Mouse (Mus musculus) intestine, embryonic 16.5 days (tissue): ENCODE measurements around the gene Zfp618. TPM values are rescaled to one million over a fixed set of nuclear protein-coding genes. Genes with fewer than 3 reads are reported as not detected.

Experiments used
- ATAC-seq: fragments of 200-750 bp; cut with Nextera tagmentation; 2 replicates; pipeline ENCODE4 v1.8.0; 2017; ENCODE audit warnings: moderate TSS enrichment, moderate library complexity
- H3K27ac ChIP-seq: fragments of 300-500 bp; sonication (generic); 2 replicates; pipeline ENCODE4 v1.5.1; 2014; ENCODE audit warnings: mild to moderate bottlenecking, low read length
- H3K27me3 ChIP-seq: fragments of 300-500 bp; sonication (generic); replicated peaks from 2 replicates; pipeline ENCODE4 v1.6.1; 2014; ENCODE audit warnings: low read length, control low read depth, mixed read lengths; ENCODE audit not compliant: control insufficient read depth, insufficient read depth
- H3K36me3 ChIP-seq: fragments of 300-500 bp; sonication (generic); 2 replicates; pipeline ENCODE4 v1.6.1; 2014; ENCODE audit warnings: low read length, control low read depth; ENCODE audit not compliant: control insufficient read depth, insufficient read depth
- H3K4me1 ChIP-seq: fragments of 300-500 bp; sonication (generic); 2 replicates; pipeline ENCODE4 v1.6.1; 2014; ENCODE audit warnings: low read length, control low read depth, mixed read lengths; ENCODE audit not compliant: control insufficient read depth, insufficient read depth
- H3K4me2 ChIP-seq: fragments of 300-500 bp; sonication (generic); 2 replicates; pipeline ENCODE4 v1.6.1; 2014; ENCODE audit warnings: low read depth, low read length, control low read depth
- H3K4me3 ChIP-seq: fragments of 300-500 bp; sonication (generic); 2 replicates; pipeline ENCODE4 v1.5.1; 2014; ENCODE audit warnings: mild to moderate bottlenecking, low read length
- H3K9ac ChIP-seq: fragments of 300-500 bp; sonication (generic); 2 replicates; pipeline ENCODE4 v1.6.1; 2014; ENCODE audit warnings: low read depth, low read length
- H3K9me3 ChIP-seq: fragments of 300-500 bp; sonication (generic); 2 replicates; pipeline ENCODE4 v1.6.1; 2016; ENCODE audit warnings: low read length, control low read depth; ENCODE audit not compliant: control insufficient read depth
- WGBS: fragments of 180-500 bp; shearing (Covaris S2); extraction: QIAGEN DNeasy Blood & Tissue Kit; methylation state at CpG from one replicate; pipeline ENCODE4 v1.1.7; 2014; 5-methylcytosine and 5-hydroxymethylcytosine counted together
- polyA plus RNA-seq: library from polyadenylated mRNA; unstranded; fragments of >200 nt; fragmentation: Nextera tagmentation; extraction: Ambion mirVana; gene quantifications from 2 replicates; pipeline ENCODE4 v1.2.1, GENCODE M21; 2015

The Zfp618 gene
- polyA plus RNA-seq, 1 experiment from 2014 or later: 15.0 TPM

DNA sequence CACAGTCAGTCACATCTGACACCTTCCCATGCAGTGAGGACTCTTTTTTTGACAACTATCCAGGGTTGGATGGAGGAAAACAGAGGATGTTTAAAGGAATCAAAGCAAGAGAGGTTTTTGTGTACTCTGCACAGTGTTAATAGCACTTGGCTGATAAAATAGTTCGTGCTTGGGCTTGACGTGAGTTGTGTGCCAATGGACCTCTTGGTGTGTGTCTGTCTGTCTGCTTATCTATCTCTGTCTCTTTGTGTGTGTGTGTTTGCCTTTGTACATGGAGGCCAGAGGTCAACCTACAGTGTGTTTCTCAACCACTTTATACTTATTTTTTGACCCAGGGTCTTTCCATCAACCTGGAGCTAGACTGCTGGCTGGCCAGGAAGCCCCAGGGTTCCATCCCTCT, 27.8 kb downstream of the Zfp618 start:
- ATAC-seq: peak; percentile 36; the same call in 1 of the 2 replicates
- Histone ChIP-seq H3K36me3 (no peaks in the 10 kb centered on the region; the same call in 1 of the 2 replicates), H3K4me3 (no peak overlapping the region), H3K27ac (no peak overlapping the region), H3K9me3 (peaks cover 5% of the 10 kb centered on the region; the same call in 1 of the 2 replicates), H3K9ac (no peak overlapping the region), H3K27me3 (no peaks in the 10 kb centered on the region), H3K4me2 (no peak overlapping the region), H3K4me1 (peaks cover 14% of the 10 kb centered on the region)
- 50% methylated on average over 2 of the region's 2 CpGs for WGBS

DNA sequence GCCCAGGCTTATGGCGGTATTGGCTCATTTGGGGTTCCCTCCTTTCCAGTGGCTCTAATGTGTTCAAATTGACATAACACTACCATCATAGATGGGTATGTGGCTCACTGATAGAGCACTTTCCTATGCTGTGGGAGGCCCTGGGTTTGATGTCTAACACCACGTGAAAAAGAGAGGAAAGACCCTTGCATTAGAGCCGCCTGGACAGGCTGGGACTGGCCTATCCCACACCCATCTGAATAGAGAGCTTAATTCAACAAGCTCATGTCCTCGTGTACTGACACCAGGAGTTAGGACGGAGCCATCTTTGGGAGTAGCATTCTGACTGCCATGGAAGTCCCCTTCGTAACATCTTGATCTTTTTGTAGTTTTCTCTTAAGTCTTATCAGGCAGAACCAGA, 32.2 kb downstream of the Zfp618 start:
- Histone ChIP-seq H3K4me2 (no peak overlapping the region), H3K4me3 (no peak overlapping the region), H3K9me3 (peaks cover 5% of the 10 kb centered on the region; the same call in 1 of the 2 replicates), H3K36me3 (no peaks in the 10 kb centered on the region; the same call in 1 of the 2 replicates), H3K9ac (no peak overlapping the region), H3K4me1 (peaks cover 39% of the 10 kb centered on the region), H3K27ac (peak overlapping the region; percentile 90), H3K27me3 (no peaks in the 10 kb centered on the region)
- ATAC-seq: no peak
- 90% methylated on average over 6 of the region's 6 CpGs for WGBS

DNA sequence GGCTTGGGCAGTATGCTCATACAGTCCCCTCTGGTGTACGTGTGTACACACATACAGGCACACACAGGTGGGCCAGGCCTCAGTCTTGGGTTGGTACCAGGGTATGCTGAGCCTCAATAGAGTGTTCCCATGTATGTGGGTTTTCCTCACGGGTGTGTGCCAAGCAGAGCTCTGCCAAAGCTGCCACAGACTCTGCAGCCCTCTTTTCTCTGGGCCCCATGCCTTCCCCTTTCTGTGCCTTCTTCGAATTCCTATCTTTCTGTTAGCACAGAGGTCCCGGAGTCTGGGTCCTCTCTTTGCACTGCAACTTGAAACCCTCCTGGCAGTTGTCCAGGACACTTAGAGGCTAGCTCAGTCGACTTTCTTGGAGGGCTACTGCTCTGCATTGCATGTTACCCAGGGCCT, 33.1 kb downstream of the Zfp618 start:
- Histone ChIP-seq H3K4me1 (peaks cover 35% of the 10 kb centered on the region), H3K27me3 (no peaks in the 10 kb centered on the region), H3K36me3 (no peaks in the 10 kb centered on the region; the same call in 1 of the 2 replicates), H3K27ac (peak overlapping the region; percentile 90), H3K4me3 (no peak overlapping the region), H3K9me3 (peaks cover 5% of the 10 kb centered on the region; the same call in 1 of the 2 replicates), H3K4me2 (no peak overlapping the region), H3K9ac (peak overlapping the region; percentile 16; the same call in 1 of the 2 replicates)
- peak; percentile 67 for ATAC-seq
- 20% methylated on average over 5 of the region's 5 CpGs for WGBS

DNA sequence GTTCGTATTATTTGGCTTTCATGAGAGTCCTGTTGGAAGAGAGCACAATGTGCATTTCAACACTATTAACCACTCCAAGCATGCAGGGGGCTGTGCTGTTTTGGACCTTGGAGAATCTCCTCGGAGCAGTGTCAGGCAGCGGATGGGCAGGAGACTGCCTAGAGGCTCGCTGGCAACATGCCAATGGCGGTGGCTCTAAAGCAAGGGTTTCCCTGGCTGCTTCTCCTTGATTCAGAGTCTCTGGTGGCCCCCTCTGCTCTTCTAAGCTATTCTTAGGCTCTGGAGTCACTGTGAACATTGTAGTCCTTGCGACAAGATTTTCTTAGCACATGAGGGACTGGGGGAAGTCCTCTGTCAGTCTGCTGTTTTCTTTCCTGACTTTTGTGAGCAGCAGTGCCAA, 33.5 kb downstream of the Zfp618 start:
- WGBS: 42% methylated on average over 6 of the region's 6 CpGs
- Histone ChIP-seq H3K27ac (peak overlapping the region; percentile 90), H3K36me3 (no peaks in the 10 kb centered on the region; the same call in 1 of the 2 replicates), H3K4me2 (no peak overlapping the region), H3K9ac (peak overlapping the region; percentile 16; the same call in 1 of the 2 replicates), H3K27me3 (no peaks in the 10 kb centered on the region), H3K9me3 (peaks cover 5% of the 10 kb centered on the region; the same call in 1 of the 2 replicates), H3K4me3 (no peak overlapping the region), H3K4me1 (peaks cover 35% of the 10 kb centered on the region)
- ATAC-seq: peak; percentile 53

DNA sequence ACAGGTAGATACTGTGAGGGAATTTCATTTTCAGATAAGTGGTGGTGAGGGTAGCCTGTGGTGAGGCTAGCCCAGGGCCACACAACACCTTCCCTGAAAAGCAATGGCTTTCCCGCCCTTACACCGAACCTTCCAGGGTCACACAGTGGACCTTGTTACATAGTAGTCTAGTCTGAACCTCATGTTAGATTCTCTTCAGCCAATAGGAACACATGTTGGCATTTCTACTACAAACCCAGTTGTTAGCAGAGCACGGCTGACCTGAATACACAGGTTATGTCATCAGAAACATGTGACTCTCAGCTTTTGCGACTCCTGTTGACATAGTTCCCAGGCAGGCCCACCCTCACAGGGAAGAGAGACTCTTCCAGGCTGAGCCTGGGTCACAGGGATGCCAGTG, 33.9 kb downstream of the Zfp618 start:
- peak overlapping the region; percentile 90 for H3K27ac ChIP-seq
- H3K9ac ChIP-seq: no peak overlapping the region; the same call in 1 of the 2 replicates
- 52% methylated on average over 4 of the region's 4 CpGs for WGBS
- no peak overlapping the region for H3K4me3 ChIP-seq
- H3K27me3 ChIP-seq: no peaks in the 10 kb centered on the region
- H3K4me2 ChIP-seq: no peak overlapping the region
- H3K9me3 ChIP-seq: peaks cover 5% of the 10 kb centered on the region; the same call in 1 of the 2 replicates
- H3K4me1 ChIP-seq: peaks cover 35% of the 10 kb centered on the region
- peak; percentile 61 for ATAC-seq
- no peaks in the 10 kb centered on the region; the same call in 1 of the 2 replicates for H3K36me3 ChIP-seq

DNA sequence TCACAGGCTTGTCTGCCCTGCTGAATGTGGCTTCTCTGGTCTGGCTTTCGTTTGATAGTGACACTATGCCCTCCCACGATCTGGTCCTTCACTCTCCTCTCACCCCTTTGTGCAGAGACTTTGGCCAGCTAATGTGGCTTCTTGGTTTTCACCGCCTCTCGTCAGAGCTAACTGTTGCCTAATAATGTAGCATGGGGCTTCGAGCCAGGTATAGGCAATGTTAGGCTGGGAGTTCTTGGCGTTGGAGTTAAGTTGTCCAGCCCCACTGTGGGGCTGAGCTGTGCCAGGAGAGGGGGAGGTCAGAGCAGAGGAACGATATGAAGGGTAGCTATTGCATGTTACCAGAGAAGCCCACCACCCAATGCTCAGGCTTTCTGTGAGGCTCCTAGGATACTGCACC, 34.5 kb downstream of the Zfp618 start:
- no peak for ATAC-seq
- Histone ChIP-seq H3K36me3 (no peaks in the 10 kb centered on the region; the same call in 1 of the 2 replicates), H3K4me1 (peaks cover 38% of the 10 kb centered on the region), H3K9ac (no peak overlapping the region), H3K27me3 (no peaks in the 10 kb centered on the region), H3K4me3 (no peak overlapping the region), H3K4me2 (no peak overlapping the region), H3K27ac (peak overlapping the region; percentile 90; the same call in 1 of the 2 replicates), H3K9me3 (peaks cover 4% of the 10 kb centered on the region; the same call in 1 of the 2 replicates)
- WGBS: 75% methylated on average over 7 of the region's 7 CpGs

DNA sequence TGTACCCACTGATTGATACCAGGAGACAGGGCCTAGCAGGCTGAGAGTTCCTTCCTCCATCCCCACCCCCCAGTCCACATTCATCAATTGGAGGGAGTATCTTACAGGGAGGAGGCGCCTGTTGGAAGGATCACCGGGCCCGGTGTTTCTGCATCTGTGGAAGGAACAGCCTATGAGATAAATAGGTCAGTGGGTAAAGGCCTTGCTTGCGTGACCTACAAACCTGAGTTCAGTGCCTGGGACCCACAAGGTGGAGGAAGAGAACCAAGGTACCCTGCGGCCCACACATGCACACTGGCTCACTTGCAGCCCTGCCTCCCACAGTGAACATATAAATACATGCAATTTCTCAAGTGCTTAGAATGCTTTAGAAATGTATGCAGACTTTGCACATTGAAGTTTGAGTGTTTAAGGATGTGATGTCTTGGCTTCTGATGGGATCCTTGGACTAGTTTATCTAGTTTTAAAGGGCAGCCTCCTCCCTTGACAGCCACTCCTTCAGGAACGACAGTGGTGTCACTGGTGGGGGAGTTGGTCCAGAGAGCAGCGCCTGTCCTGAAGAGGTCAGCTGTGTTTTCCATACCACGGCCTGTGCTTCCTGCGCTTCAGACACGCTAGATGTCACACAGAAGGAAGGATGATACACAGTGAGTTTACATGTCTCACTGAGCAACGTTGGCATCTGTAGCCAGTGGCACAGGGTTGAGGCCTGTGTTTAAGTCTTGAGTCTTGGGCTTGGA, 35.1 kb downstream of the Zfp618 start:
- no peak overlapping the region for H3K4me2 ChIP-seq
- no peak overlapping the region for H3K27ac ChIP-seq
- H3K4me3 ChIP-seq: no peak overlapping the region
- no peaks in the 10 kb centered on the region for H3K27me3 ChIP-seq
- no peak overlapping the region for H3K9ac ChIP-seq
- H3K36me3 ChIP-seq: no peaks in the 10 kb centered on the region; the same call in 1 of the 2 replicates
- H3K4me1 ChIP-seq: peaks cover 43% of the 10 kb centered on the region
- H3K9me3 ChIP-seq: no peaks in the 10 kb centered on the region
- whole genome bisulfite sequencing: 69% methylated on average over 11 of the region's 11 CpGs
- ATAC-seq: no peak

DNA sequence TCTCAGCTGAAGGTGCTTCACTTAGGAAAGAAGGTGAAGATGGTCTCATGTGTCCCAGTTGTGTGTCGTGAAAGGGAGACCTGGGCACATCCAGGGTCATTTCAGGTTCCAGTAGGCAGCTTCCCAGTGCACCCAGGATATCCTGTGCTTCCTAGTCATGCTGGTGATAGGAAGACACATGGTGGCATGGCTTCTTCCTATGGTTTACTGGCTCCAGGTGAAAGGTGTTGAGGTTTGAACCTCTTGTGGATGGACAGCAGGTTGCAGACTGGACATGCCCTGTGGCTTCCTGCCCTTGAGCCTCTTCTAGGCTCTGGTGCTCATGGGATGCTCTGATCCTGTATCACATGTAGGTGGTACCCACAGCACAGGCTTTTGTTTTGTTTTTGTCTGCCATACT, 37.0 kb downstream of the Zfp618 start:
- no peaks in the 10 kb centered on the region for H3K9me3 ChIP-seq
- ATAC-seq: no peak
- no peak overlapping the region for H3K27ac ChIP-seq
- H3K9ac ChIP-seq: no peak overlapping the region
- 86% methylated on average over 1 of the region's 1 CpGs for WGBS
- H3K36me3 ChIP-seq: no peaks in the 10 kb centered on the region; the same call in 1 of the 2 replicates
- no peaks in the 10 kb centered on the region for H3K27me3 ChIP-seq
- H3K4me3 ChIP-seq: no peak overlapping the region
- no peak overlapping the region for H3K4me2 ChIP-seq
- H3K4me1 ChIP-seq: peaks cover 55% of the 10 kb centered on the region

DNA sequence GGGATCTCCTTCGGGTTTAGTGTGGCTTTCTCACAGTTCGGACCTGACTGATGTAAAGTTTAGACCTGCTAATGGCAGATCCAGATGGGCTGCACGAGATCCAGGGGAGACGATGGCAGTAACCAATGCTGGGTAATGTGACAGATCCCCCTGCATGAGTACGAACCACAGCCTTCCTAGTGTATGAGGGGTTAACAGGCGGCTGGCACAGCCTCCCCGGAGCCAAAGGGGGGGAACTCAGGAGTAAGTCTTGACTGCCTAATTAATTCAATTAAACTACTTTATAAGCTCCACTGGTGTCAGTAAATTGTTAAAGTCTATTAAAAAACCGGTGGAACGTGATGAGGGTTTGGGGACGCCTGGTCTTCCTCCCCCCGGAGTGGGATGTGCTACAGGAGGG, 39.1 kb downstream of the Zfp618 start:
- H3K4me1 ChIP-seq: peaks cover 36% of the 10 kb centered on the region
- H3K9me3 ChIP-seq: no peaks in the 10 kb centered on the region
- no peak for ATAC-seq
- 82% methylated on average over 11 of the region's 11 CpGs for WGBS
- no peak overlapping the region for H3K27ac ChIP-seq
- H3K9ac ChIP-seq: no peak overlapping the region
- H3K4me2 ChIP-seq: no peak overlapping the region
- H3K36me3 ChIP-seq: no peaks in the 10 kb centered on the region
- no peaks in the 10 kb centered on the region for H3K27me3 ChIP-seq
- no peak overlapping the region for H3K4me3 ChIP-seq
